Mouse (Mus musculus) mesoderm, embryonic 11.5 days (tissue): ENCODE measurements around the gene Wrb.

Source experiments
- DNase-seq: peaks from one replicate; pipeline ENCODE4 v3.0.0-alpha.2; 2012; ENCODE audit warnings: low read depth, low spot score

Wrb gene

GRCm38 (mm10) chr16:96158511-96159080 lies 13.4 kb downstream of the Wrb start:
- no peak for DNase-seq

DNA sequence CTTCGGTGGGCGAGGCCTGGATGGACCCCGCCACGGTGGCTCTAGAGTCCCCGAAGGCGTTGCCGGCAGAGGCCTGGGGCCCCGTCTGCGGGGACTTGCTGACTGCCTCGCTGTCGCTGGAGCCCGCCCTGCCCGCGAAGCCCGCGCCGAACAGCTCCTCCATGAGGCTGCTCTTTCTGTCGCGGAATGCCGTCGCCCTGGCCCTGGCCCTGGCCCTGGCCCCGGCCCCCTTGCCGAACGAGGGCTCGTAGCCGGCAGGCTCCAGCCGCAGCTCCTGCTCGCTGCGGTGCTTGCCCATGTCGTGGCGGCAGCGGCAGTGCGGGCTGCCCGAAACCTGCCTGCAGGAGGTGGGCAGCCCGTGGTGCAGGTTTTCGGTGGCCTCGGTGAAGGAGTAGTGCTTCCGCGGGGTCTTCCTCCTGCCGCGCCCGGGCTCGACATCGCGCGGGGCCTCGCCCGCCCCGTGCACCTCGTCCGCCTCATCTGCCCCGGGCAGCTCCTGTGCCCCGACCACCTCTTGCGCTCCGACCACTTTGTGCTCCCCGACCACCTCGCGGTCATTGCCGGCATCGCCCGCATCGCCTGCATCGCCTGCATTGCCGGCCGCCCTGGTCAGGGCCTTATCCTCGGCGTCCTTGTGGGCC lies 14.0 kb downstream of the Wrb start:
- peak; percentile 78 for DNase-seq

GRCm38 (mm10) chr16:96159794-96160346 lies 14.7 kb downstream of the Wrb start:
- DNase-seq = no peak

DNA sequence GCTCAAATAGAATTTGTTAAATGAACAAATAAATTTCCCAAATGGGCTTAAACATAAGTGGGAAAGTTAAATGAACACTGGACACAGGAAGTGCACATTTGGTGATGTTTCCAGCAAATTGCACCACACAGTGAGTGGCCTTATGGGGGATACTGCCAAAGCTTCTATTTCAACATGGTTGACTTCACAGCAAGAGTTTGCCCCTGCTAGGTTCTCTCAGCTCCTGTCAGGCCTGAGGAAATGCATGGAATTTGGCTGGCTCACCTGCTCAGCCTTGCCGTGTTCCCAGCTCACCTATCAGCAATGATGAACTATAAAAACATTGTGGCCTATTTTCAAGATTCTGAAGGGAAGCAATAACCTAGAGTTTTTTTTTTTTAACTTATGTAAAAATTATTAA lies 15.7 kb downstream of the Wrb start:
- no peak for DNase-seq

DNA sequence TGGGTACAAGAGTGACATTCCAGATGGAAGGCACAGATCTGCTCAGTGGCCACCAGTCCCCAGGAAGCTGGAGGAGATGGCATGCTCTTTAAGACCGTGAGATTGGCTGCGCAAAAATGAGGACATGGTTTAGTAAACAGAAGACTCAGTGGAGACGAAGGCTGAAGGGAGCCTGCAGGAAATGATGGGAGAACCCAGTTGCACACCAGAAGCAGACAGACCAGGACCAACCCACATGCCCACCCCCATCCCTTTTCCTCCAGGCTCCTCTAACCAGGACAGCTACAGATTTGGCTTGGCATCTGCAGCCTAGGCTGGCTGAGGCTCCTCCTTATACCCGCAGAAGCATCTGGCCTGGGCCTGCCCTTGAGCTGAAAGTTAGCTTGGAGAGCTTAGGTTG lies 16.1 kb downstream of the Wrb start:
- no peak for DNase-seq

DNA sequence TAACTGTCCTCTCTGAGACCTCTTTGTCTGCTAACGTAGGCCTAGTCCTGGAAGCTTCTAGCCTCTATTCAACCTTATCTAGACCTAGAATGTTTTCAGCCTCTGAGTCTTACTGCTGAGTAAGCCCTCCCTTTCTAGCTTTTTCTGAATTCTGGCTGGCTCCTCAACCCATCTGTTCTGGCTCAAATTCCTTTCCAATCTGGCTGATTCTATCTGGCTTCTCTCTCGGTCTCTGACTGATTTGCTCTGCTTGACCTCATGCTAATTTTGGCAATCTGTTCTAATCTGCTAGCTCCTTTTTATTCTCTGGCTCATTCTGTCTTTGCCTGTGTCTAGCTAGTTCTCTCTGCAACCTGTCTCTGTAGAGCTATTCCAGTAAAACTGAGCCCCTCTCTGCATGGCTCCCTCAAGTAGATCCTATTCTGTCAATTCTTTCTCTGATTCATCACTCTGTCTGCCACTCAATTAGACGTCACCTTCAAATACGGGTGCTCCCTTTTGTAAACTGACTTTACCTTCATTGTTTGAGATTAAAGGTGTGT lies 20.6 kb downstream of the Wrb start:
- DNase-seq = no peak

- DNase-seq = no peak
Observed at GRCm38 (mm10) chr16:96168837-96169236, 23.6 kb downstream of the Wrb start.

GRCm38 (mm10) chr16:96173648-96174047 lies 28.4 kb downstream of the Wrb start:
- no peak for DNase-seq

- no peak for DNase-seq
Observed at GRCm38 (mm10) chr16:96175399-96175798, 30.2 kb downstream of the Wrb start.

- DNase-seq = no peak
Observed at GRCm38 (mm10) chr16:96179156-96179555, 33.9 kb downstream of the Wrb start.

DNA sequence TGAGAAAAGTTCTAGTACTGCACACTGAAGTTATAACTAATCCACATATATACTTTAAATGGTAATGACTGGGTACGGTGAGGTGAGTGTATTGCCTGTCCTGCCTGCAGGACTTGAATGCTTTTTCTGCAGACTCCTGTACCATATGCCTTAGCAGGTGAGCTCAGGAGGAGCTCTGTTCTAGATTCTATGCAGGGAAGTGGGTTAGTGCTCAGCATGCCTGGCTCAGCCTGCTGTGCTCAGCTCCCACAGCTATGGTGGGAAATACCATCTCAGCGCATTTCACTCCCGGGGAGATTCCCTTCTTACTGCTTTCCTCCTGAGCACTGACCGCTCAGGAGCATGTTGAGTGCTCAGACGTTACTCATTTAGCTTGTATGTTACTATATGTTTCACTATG lies 42.4 kb downstream of the Wrb start:
- no peak for DNase-seq

GRCm38 (mm10) chr16:96191531-96192506 lies 46.6 kb downstream of the Wrb start, which contains the start of gene Lca5l:
Gene Lca5l, minus strand, starts transcription at chr16:96192271.
- peak; percentile 99 for DNase-seq

DNA sequence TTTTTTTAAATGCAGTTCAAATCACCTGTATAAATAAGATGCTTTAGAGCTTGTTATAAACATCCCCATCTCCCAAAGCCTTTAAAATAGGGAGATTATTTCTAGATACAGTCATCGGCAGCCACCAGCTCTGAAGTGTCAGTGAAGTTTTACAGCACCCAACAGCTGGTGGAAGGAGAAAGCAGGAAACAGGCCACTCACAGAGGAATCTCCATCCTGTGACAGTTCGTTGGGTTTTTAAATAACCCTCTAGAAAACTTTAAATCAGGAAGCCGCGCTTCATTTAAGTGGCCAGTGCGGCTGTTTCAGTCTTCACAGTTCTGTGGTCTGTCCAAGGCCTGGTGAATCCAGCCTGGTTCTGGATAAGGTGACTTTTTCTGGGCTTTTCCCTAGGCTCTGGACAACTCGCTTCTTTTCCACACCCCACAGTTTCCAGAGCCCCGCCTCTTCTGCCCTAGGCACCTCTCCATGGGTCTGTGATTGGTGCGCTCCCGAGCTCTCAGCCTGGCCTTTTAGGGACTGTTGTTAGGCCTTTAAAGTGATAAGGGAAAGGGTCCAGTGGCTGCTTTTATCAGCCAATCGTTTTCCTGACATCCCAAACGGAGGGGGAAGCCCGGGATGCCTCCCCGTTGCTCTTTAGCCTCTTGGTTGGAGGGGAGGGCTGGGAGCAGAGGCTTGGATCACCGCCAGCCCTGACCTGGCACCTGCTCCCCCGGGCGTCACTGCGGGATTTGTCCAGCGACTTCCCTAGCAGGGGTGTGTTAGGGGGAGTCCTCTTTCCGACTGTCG lies 54.9 kb downstream of the Wrb start, which contains the start of gene Sh3bgr:
Gene Sh3bgr (plus strand): TSS at position 538 of the 789 bp plus-strand sequence.
- DNase-seq = peak; percentile 58

DNA sequence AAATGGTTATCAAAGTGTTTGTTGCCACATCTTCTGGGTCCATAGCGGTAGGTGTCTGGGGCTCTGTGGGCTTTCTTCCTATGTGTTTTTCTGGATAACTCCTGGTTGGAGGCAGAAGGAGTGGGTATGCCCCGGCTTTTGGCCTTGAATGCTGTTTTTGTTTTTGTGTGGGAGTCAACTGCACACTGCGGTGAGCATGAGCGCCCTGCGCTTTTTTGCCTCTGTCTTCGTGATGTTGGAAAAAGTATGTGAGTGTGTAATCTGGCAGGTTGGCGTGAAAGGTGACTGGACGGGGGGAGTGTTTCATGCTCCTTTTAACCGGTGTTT lies 55.5 kb downstream of the Wrb start:
- DNase-seq = no peak

DNA sequence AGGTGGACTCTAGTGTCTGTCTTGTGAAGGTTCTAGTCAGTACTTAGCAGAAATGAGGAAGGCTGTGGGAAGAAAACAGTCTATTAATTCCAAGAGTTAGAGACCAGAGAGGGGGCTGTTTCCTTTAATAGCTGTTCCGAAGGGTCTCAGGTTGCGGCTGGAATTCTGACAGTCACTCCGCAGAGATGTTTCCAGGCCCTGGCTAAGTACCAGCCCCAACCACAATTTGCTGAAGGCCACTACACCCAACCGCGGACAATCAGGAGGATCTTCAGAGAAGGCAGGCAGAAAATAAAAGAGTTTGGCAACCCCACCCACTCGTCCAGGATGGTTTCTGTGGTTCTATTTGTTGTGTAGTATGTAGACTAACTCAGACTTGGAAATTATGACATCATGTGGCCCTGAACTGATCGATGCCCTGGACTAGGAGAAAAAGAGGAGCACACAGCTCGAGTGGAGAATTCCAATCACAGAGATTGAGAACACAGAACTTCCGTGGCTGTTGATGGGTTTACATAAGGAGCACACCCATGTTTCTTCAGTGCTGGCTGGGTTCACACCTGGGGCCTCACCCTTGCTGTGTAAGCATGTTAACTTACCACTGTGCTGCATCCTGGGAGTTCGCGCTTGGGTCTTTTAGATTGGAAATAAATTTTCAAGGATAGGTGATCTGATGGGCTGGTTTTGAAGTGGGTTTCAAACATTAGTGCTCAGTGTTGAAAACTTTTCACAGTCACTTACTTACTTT lies 56.5 kb downstream of the Wrb start:
- DNase-seq = no peak
